Mouse (Mus musculus): ENCODE measurements around the gene Dnajc6.

DNA sequence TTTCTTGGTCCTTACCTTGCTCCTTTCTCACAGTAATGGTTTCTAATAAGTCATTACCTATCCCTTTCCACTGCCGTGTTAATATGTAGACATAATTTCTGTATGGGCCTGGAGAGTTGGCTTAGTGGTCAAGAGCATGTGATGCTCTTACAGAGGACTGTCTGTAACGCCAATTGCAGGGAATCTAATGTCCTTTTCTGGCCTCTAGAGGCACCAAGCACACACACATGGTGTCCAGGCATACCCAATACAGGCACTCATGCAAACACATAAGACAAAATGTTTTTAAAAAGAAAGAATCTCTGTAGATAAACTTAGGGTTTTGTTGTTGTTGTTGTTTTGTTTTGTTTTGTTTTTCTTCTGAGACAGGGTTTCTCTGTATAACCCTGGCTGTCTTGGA, 121.3 kb downstream of the Dnajc6 start:
- TF ChIP-seq CTCF (IDR thresholded peaks at IDR 0.05; ENCODE audit: low read depth) (peak; percentile 24), EP300 (optimal IDR thresholded peaks at IDR 0.05) (no peak)

Measured in stomach, postnatal 0 days (tissue).